Mouse (Mus musculus): ENCODE measurements around the gene Sytl2.

DNA sequence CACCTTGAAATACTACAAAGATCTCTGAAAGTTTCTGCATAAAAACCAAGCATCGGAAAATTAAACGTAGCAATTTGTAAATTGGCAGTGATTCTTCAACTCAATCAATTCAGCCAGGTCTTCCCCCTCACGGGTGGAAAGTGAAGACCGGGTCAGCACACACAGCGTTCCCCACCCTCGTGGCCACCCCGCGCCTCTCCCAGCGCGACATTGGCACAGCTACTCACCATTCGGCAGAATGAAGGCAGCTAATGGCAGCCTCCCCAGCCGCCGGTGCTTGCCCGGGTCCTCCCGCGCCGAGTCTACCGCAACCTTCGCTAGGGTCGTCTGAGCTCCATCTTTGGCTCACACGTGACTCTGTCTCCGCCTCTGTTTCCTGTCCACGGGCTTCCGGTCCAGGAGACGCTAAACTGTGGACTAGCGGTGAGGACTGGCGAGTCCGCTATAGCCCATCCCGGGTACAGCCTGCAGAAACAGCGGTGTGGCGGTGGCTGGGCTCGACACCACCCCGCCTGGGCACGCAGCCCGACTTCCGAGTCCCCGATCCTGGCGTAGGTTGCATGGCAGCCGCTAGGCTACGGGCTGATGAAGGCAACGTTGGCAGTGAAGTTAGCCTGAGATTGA lies 154.9 kb downstream of the Sytl2 start, which contains the start of gene Tmem126a:
- no peak for TF ChIP-seq CTCF (IDR thresholded peaks at IDR 0.05 in 2 of 3, conservative IDR thresholded peaks at IDR 0.05 in 1 of 3; ENCODE audit: control insufficient read depth in 1 of 3, insufficient read depth in 1 of 3, low read depth in 2 of 3, low read length in 3 of 3, poor library complexity in 1 of 3, severe bottlenecking in 1 of 3)
- peak; percentile 55 for TF ChIP-seq ZKSCAN1 (IDR thresholded peaks at IDR 0.05; ENCODE audit: low read depth, low read length)
- no peak for TF ChIP-seq EP300 (IDR thresholded peaks at IDR 0.05; ENCODE audit: low read depth in 1 of 2, low read length in 2 of 2)
- no peak; the same call in 1 of the 2 replicates for TF ChIP-seq CHD2 (IDR thresholded peaks at IDR 0.05; ENCODE audit: low read length)
- TF ChIP-seq GABPA (IDR thresholded peaks at IDR 0.05; ENCODE audit: low read depth, low read length) = no peak
- TF ChIP-seq SIN3A (IDR thresholded peaks at IDR 0.05; ENCODE audit: low read length) = peak; percentile 35
- TF ChIP-seq KAT2A (conservative IDR thresholded peaks at IDR 0.05; ENCODE audit: low read depth, low read length) = no peak
- peak; percentile 93 for TF ChIP-seq POLR2AphosphoS2 (IDR thresholded peaks at IDR 0.05; ENCODE audit: low read length)
- no peak for TF ChIP-seq NRF1 (IDR thresholded peaks at IDR 0.05; ENCODE audit: insufficient read depth, low read depth, low read length, poor library complexity, severe bottlenecking)
